Mouse (Mus musculus) heart, adult 2 months (tissue): Measurements from ENCODE around the gene Phospho1. TPM values are rescaled to one million over a fixed set of nuclear protein-coding genes. Genes with fewer than 3 reads are reported as not detected.
"Not testable (repeated sequence)": the region's sequence is repeated elsewhere in the genome, so short reads cannot be mapped to it uniquely, and the experiment has no call there.

ENCODE experiments used
- DNase-seq, 2 experiments: peaks; one replicate each; pipeline ENCODE4 v3.0.0; 2021
- H3K27ac ChIP-seq: fragments of 200-600 bp; 2 replicates; pipeline ENCODE4 v1.8.1; 2022
- H3K27me3 ChIP-seq: fragments of 200-500 bp; 2 replicates; pipeline ENCODE4 v1.6.1; 2012; ENCODE audit warnings: mild to moderate bottlenecking, low read length, inconsistent platforms, mixed read lengths; ENCODE audit not compliant: control insufficient read depth, insufficient read depth
- H3K36me3 ChIP-seq: fragments of 200-500 bp; 2 replicates; pipeline ENCODE4 v1.6.1; 2012; ENCODE audit warnings: low read length, inconsistent platforms; ENCODE audit not compliant: control insufficient read depth, insufficient read depth
- H3K4me1 ChIP-seq: fragments of 200-500 bp; 2 replicates; pipeline ENCODE4 v1.6.1; 2011; ENCODE audit warnings: low read length; ENCODE audit not compliant: control insufficient read depth, insufficient read depth
- H3K4me3 ChIP-seq: fragments of 200-600 bp; 2 replicates; pipeline ENCODE4 v1.8.1; 2022
- H3K79me2 ChIP-seq: fragments of 200-500 bp; replicated peaks from 2 replicates; pipeline ENCODE4 v1.6.1; 2012; ENCODE audit warnings: mild to moderate bottlenecking, inconsistent platforms, low read length, moderate library complexity, mixed read lengths; ENCODE audit not compliant: control insufficient read depth, insufficient read depth
- H3K9ac ChIP-seq: fragments of 200-500 bp; 2 replicates; pipeline ENCODE4 v1.6.1; 2012; ENCODE audit warnings: low read depth, mild to moderate bottlenecking, control low read depth, inconsistent platforms, low read length, mixed read lengths
- CTCF ChIP-seq: fragments of 200-600 bp; IDR thresholded peaks from 2 replicates; pipeline ENCODE4 v1.8.1; 2022; ENCODE audit warnings: antibody characterized with exemption, mild to moderate bottlenecking, moderate library complexity
- EP300 ChIP-seq: fragments of 200-500 bp; IDR thresholded peaks from 2 replicates; pipeline ENCODE4 v1.6.1; 2011; ENCODE audit warnings: low read depth, low read length, control low read depth; ENCODE audit not compliant: insufficient read depth
- POLR2A ChIP-seq: fragments of 200-500 bp; IDR thresholded peaks from 2 replicates; pipeline ENCODE4 v1.6.1; 2011; ENCODE audit warnings: mild to moderate bottlenecking, low read depth, low read length, control low read depth; ENCODE audit not compliant: insufficient read depth
- WGBS: fragments of 180-500 bp; shearing (Covaris S2); methylation state at CpG from one replicate; pipeline ENCODE4 v1.1.7; 2018; 5-methylcytosine and 5-hydroxymethylcytosine counted together
- intact Hi-C: fragments of 180-260 bp; cut with DNase I; formaldehyde crosslinking; loops from one replicate; pipeline ENCODE4 v1.15.1; 2025
- polyA plus RNA-seq: library from polyadenylated mRNA; depleted of rRNA; stranded (reverse); fragments of >200 nt; gene quantifications from 2 replicates; pipeline ENCODE4 v1.2.3, GENCODE M21; 2012
- total RNA-seq, 2 experiments: library from RNA; stranded (reverse); gene quantifications; 2 replicates each; pipeline ENCODE4 v1.2.3; 2021

The Phospho1 gene
- total and polyA plus RNA-seq, 3 experiments = 181 to 244 (median 206) TPM

DNA sequence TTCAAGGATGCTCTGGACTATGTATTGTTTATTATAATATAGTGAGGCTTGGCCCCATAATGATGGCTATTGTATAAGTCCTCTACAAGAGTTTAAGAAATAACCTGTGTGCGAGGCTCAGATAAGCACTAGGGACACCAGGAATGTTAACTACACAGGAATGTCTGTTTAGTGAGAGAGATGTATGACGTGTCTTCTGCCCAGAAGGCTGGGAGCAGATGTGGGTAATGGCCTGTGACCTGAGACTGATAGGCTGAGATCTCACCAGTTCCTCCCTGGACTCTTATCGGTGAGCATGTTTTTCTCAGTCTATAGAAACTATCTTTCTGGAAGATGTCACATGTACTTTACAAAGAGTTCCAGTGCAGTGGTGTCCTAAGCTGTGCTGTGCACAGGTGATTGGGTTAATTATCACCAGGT lies 35.8 kb downstream of the Phospho1 start:
- H3K36me3 ChIP-seq = peaks cover 2% of the 10 kb centered on the region; the same call in 1 of the 2 replicates
- DNase-seq = no peak
- H3K27me3 ChIP-seq = no peaks in the 10 kb centered on the region
- peak overlapping the region; percentile 86 for H3K4me3 ChIP-seq
- H3K4me1 ChIP-seq = peaks cover 2% of the 10 kb centered on the region
- no peaks in the 10 kb centered on the region for H3K79me2 ChIP-seq
- intact Hi-C loops = no loop called here
- TF ChIP-seq POLR2A (no peak), CTCF (no peak), EP300 (no peak)
- WGBS = 28% methylated on average over 3 of the region's 3 CpGs
- peak overlapping the region; percentile 47 for H3K9ac ChIP-seq
- peak overlapping the region; percentile 82 for H3K27ac ChIP-seq

DNA sequence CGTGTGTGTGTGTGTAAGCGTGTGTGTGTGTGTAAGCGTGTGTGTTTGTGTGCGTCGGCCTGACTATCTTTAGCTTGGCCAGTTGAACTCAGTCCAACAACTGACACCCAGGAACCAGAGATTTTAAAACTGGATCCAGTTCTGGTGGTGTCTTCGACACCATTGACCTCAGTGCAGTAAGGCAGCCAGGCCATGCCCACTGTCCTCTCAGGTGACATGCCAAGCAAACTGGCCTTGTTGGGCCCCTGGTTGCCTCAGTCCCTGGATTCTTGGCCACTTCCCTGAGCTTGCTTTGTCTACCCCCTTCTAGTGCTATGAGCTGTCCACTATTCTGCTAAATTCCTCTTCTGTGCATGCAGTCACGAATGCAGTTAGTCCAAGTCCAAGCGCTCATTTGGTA lies 37.1 kb downstream of the Phospho1 start:
- intact Hi-C loops = no loop called here

DNA sequence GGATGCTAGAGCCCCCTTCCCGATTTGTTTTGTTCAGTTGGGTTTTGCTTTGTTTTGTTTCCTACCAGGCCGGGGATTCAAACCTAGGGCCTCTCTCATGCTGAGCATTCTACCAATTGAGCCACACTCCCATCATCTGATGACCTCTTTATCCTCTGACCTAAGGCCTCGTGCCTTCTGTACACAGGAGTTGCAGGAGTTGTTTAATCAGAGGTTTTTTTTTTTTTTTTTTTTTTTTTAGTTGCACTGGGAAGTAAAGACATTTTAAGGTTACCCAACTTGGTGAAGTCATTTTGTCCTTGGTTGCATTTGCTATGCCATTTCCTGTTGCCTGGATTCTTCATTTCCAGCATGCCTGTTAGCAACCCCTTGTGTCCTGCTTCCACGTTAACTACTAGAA lies 45.1 kb downstream of the Phospho1 start:
- Histone ChIP-seq H3K4me1 (no peaks in the 10 kb centered on the region), H3K27ac (no peak overlapping the region), H3K36me3 (no peaks in the 10 kb centered on the region), H3K9ac (no peak overlapping the region), H3K27me3 (no peaks in the 10 kb centered on the region), H3K79me2 (no peaks in the 10 kb centered on the region), H3K4me3 (no peak overlapping the region)
- WGBS = 67% methylated on average over 4 of the region's 4 CpGs
- intact Hi-C loops = no loop called here
- TF ChIP-seq CTCF (no peak), POLR2A (no peak), EP300 (no peak)
- DNase-seq = no peak

More for the DNA sequence above, 37.1 kb downstream of the Phospho1 start:
- H3K36me3 ChIP-seq = peaks cover 2% of the 10 kb centered on the region; the same call in 1 of the 2 replicates
- peaks cover 2% of the 10 kb centered on the region for H3K4me1 ChIP-seq
- H3K27ac ChIP-seq = no peak overlapping the region
- no peak for TF ChIP-seq EP300
- no peak for TF ChIP-seq POLR2A
- TF ChIP-seq CTCF = no peak
- H3K9ac ChIP-seq = no peak overlapping the region
- no peaks in the 10 kb centered on the region for H3K79me2 ChIP-seq
- DNase-seq = no peak
- no peak overlapping the region for H3K4me3 ChIP-seq
- WGBS = 91% methylated on average over 8 of the region's 8 CpGs
- H3K27me3 ChIP-seq = no peaks in the 10 kb centered on the region

DNA sequence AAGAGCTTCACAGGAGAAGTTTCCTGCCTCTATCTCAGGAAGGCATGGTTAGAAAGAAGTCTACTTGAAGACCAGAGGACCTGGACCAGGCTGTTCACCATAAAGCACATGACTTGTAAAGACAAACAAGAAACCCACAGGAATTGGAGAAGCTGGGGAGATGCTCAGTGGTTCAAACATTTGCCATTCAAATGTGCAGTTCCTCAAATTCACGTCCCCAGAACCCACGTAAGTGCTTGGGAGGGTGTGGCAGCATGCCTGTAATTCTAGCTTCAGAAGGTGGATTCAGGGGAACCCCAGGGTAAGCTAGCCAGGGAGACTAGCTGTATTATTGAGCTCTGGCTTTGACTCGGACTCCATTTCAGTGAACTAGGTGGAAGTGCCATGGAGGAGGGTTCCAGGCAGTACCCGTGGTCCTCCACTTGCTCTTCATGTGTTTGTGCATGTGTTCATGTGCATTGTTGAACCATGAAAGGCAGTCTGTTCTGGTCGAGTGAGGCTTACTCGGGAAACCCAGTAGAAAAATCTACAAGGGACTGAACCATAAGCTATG lies 45.7 kb downstream of the Phospho1 start:
- intact Hi-C loops = loop anchor here (5.0 kb wide), 1 partner anchor 257 kb away; no protein-coding TSS in a partner anchor
- H3K9ac ChIP-seq = no peak overlapping the region
- H3K4me3 ChIP-seq = no peak overlapping the region
- no peaks in the 10 kb centered on the region for H3K4me1 ChIP-seq
- no peak for DNase-seq
- H3K36me3 ChIP-seq = no peaks in the 10 kb centered on the region
- WGBS = 73% methylated on average over 6 of the region's 6 CpGs
- no peak for TF ChIP-seq CTCF
- TF ChIP-seq EP300 = no peak
- no peak for TF ChIP-seq POLR2A
- no peaks in the 10 kb centered on the region for H3K79me2 ChIP-seq
- H3K27me3 ChIP-seq = no peaks in the 10 kb centered on the region
- H3K27ac ChIP-seq = no peak overlapping the region

DNA sequence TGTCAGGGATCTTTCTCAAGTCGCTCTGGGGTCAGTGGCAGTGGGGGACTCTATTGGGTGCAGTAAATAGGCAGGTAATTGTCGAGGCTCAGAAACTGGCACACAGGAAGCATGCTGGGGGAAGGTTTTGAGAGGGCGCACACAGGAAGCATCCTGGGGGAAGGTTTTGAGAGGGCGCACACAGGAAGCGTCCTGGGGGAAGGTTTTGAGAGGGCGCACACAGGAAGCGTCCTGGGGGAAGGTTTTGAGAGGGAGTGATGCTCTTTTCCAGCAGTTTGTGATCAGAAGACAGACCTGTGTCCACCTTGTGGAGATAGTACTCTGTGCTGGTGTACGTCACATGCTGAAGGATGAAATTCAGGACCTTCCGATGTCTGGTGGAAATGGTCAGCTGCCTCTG lies 51.5 kb downstream of the Phospho1 start:
- WGBS = 22% methylated on average over 9 of the region's 9 CpGs
- no peaks in the 10 kb centered on the region for H3K27me3 ChIP-seq

DNA sequence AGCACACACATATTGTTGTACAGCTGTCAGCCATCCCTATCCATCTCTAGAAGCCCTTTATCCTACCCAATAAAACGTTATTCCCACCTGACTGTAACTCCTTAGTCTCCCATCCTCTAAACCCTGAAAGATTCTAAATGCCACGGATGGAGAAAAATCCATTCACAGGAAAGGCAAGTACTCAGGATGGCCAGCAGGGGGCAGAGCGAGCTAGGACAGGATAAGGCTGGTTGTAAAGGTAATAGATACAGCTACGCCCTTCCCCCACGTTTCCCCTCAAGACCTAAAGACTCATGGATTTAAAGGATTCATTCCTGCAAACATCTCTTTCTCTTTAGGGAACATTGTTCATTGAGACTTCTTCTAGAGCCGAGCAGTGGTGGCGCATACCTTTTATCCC lies 52.0 kb downstream of the Phospho1 start:
- intact Hi-C loops = loop anchor here (5.0 kb wide), 1 partner anchor 216 kb away; no protein-coding TSS in a partner anchor
- Histone ChIP-seq H3K79me2 (no peaks in the 10 kb centered on the region), H3K4me1 (no peaks in the 10 kb centered on the region), H3K27me3 (no peaks in the 10 kb centered on the region), H3K4me3 (no peak overlapping the region), H3K9ac (no peak overlapping the region), H3K36me3 (no peaks in the 10 kb centered on the region), H3K27ac (no peak overlapping the region)
- TF ChIP-seq POLR2A (no peak), CTCF (peak; percentile 89), EP300 (0 out of 2 replicates have a peak, but pooled peaks have one; percentile 36)
- peak; percentile 19 to 60 for DNase-seq
- WGBS = 18% methylated on average over 7 of the region's 7 CpGs

More for the DNA sequence above, 51.5 kb downstream of the Phospho1 start:
- H3K9ac ChIP-seq = no peak overlapping the region
- no peak overlapping the region for H3K27ac ChIP-seq
- intact Hi-C loops = loop anchor here (5.0 kb wide), 1 partner anchor 216 kb away; no protein-coding TSS in a partner anchor
- no peaks in the 10 kb centered on the region for H3K36me3 ChIP-seq
- TF ChIP-seq POLR2A = no peak
- no peak for TF ChIP-seq CTCF
- no peak for TF ChIP-seq EP300
- no peaks in the 10 kb centered on the region for H3K4me1 ChIP-seq
- no peaks in the 10 kb centered on the region for H3K79me2 ChIP-seq
- no peak overlapping the region for H3K4me3 ChIP-seq
- DNase-seq = no peak

DNA sequence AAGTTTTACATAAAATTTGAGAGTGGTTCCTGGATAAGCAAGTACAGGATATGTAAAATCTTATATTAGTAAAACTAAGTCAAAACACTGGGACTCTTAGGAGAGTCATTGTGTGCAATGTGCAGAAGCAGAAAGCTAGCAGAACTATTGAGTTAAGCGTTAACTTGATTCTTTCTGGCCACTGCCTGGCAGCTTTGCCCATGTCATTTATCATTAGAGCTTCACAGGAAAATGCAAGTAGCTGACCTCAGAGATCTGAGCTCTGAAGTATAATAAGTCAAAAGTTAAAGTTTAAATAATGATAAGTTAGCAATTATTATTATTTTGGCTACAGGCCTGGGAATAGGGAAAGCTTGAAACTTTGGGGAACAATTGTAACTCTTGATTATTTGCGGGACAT lies 55.6 kb downstream of the Phospho1 start:
- 78% methylated on average over 2 of the region's 2 CpGs for WGBS
- intact Hi-C loops = loop anchor here (5.0 to 10.0 kb wide), 2 partner anchors 212 to 355 kb away; no protein-coding TSS in a partner anchor
- H3K4me1 ChIP-seq = not testable (repeated sequence)

More for the DNA sequence above, 55.6 kb downstream of the Phospho1 start:
- not testable (repeated sequence) for H3K27ac ChIP-seq, H3K9ac ChIP-seq, H3K4me3 ChIP-seq, H3K79me2 ChIP-seq, H3K27me3 ChIP-seq, DNase-seq, H3K36me3 ChIP-seq
